Mouse (Mus musculus): Measurements from ENCODE around the gene Abo.

The Abo gene

DNA sequence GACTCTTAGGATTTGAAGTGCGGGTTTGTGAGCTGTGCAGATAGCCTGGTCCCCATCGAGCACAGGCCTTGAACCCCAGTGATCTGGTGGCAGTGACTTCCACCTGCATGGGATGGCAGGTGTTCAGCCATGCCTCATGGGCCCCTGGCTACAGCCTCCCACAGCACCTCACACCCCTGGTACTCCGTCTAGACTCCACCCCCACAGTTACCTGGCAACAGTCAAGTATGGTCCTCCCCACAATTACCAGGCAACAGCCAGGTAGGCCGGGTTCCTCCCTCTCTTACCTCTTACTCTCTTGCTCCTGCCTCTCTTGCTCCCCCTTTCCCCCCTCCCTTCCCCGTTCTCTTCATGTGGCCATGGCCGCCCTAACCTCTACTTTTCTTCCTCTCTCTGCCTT, 5.9 kb upstream of the Abo start:
- no peak for DNase-seq (ENCODE audit: low spot score)

- DNase-seq (ENCODE audit: low spot score), result no peak
Observed at GRCm38 (mm10) chr2:26862856-26863255, 1.9 kb downstream of the Abo start.

DNA sequence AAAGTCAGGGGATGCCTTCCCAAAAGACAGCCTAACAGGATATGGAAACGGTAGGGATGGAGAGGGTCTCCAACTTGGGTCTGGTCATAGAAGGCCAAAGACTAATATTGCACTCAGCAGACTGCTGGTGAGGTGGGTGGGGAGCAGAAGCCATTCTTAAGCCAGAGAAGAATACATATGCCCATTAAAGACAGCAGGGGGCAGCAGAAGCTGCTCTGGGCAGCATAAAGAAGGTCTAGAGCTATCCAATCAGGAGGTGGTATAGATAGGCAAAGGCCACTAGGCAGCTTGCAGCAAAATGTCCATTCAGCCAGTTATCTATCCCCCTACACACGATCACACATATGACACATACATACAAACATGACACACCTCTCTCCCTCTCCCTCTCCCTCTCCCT, 17.1 kb downstream of the Abo start:
- peak; percentile 62 for DNase-seq (ENCODE audit: low spot score)

DNA sequence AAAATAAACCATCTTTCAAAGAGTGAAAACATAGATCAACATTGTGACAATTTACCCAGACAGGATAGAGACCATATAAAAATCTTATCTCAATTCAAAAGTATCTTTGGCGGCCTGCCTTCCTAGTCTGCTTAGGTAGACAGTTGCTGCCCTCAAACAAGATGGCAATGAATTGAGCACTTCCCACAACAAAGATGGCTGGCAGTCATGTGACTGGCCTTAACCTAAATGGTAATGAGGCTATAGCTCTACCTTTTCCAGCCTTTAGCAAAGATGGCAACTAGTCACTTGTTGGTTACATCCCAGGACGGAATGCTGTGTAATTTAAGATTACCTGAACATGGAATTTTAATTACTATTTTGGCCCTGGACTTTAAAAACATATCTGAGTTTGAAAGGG, 32.3 kb downstream of the Abo start:
- no peak for DNase-seq (ENCODE audit: low spot score)

GRCm38 (mm10) chr2:26828047-26828446, 36.7 kb downstream of the Abo start:
- no peak for DNase-seq (ENCODE audit: low spot score)

GRCm38 (mm10) chr2:26827261-26827975, 37.4 kb downstream of the Abo start:
- DNase-seq (ENCODE audit: low spot score), result no peak
